Mouse (Mus musculus) regulatory T cell (primary cell): ENCODE measurements around the gene Utp14b.

Source experiments
- in situ Hi-C: fragments of 300-600 bp; cut with MboI, MseI; formaldehyde crosslinking; loops from one replicate; pipeline ENCODE4 v1.15.1; 2025; ENCODE audit warnings: high pct_unique_total_duplicates

The Utp14b gene

GRCm38 (mm10) chr1:78657671-78658440 is at the start of gene Utp14b, which contains the start of gene Acsl3:
Gene Utp14b (plus strand): TSS chr1:78658038.
Gene Acsl3 (plus strand): TSS chr1:78657825.
- in situ Hi-C loops: no loop called here

GRCm38 (mm10) chr1:78609134-78609907 is 48.5 kb upstream of the Utp14b start:
- in situ Hi-C loops: no loop called here

- in situ Hi-C loops: no loop called here
These were observed 46.8 kb upstream of the Utp14b start for GRCm38 (mm10) chr1:78611039-78611438.

- in situ Hi-C loops: no loop called here
These were observed 44.9 kb upstream of the Utp14b start for GRCm38 (mm10) chr1:78612959-78613358.

GRCm38 (mm10) chr1:78624352-78624751 is 33.5 kb upstream of the Utp14b start:
- in situ Hi-C loops: no loop called here

GRCm38 (mm10) chr1:78634486-78634885 is 23.4 kb upstream of the Utp14b start:
- in situ Hi-C loops: no loop called here

- in situ Hi-C loops: loop anchor here (5.0 kb wide), 1 partner anchor 99 kb away; no protein-coding TSS in a partner anchor
These were observed 17.0 kb upstream of the Utp14b start for GRCm38 (mm10) chr1:78640871-78641270.

- in situ Hi-C loops: loop anchor here (5.0 kb wide), 1 partner anchor 99 kb away; no protein-coding TSS in a partner anchor
These were observed 16.0 kb upstream of the Utp14b start for GRCm38 (mm10) chr1:78641791-78642190.

GRCm38 (mm10) chr1:78642197-78642596 is 15.6 kb upstream of the Utp14b start:
- in situ Hi-C loops: loop anchor here (5.0 kb wide), 1 partner anchor 100 kb away; no protein-coding TSS in a partner anchor

GRCm38 (mm10) chr1:78647317-78647885 is 10.4 kb upstream of the Utp14b start:
- in situ Hi-C loops: no loop called here

GRCm38 (mm10) chr1:78649269-78650061 is 8.4 kb upstream of the Utp14b start:
- in situ Hi-C loops: no loop called here

GRCm38 (mm10) chr1:78656472-78656871 is 1.4 kb upstream of the Utp14b start:
- in situ Hi-C loops: no loop called here

- in situ Hi-C loops: no loop called here
These were observed 713 bp upstream of the Utp14b start for GRCm38 (mm10) chr1:78657021-78657629.

GRCm38 (mm10) chr1:78658441-78659269 is 817 bp downstream of the Utp14b start:
- in situ Hi-C loops: no loop called here

GRCm38 (mm10) chr1:78659270-78659823 is 1.5 kb downstream of the Utp14b start:
- in situ Hi-C loops: no loop called here

- in situ Hi-C loops: no loop called here
These were observed 6.5 kb downstream of the Utp14b start for GRCm38 (mm10) chr1:78664326-78664725.

GRCm38 (mm10) chr1:78665954-78666499 is 8.2 kb downstream of the Utp14b start:
- in situ Hi-C loops: loop anchor here (5.0 kb wide), 1 partner anchor 134 kb away; no protein-coding TSS in a partner anchor

- in situ Hi-C loops: loop anchor here (5.0 kb wide), 1 partner anchor 134 kb away; no protein-coding TSS in a partner anchor
These were observed 8.7 kb downstream of the Utp14b start for GRCm38 (mm10) chr1:78666585-78666984.

- in situ Hi-C loops: no loop called here
These were observed 24.5 kb downstream of the Utp14b start for GRCm38 (mm10) chr1:78682291-78682690.
